Mouse (Mus musculus) hindlimb bud, embryonic 11.5 days (tissue): ENCODE measurements around the gene Faf1.

ENCODE experiments used
- DNase-seq: peaks from one replicate; pipeline ENCODE4 v3.0.0-alpha.2; 2012; ENCODE audit warnings: low read depth, low spot score; ENCODE audit errors: extremely low spot score

The Faf1 gene

DNA sequence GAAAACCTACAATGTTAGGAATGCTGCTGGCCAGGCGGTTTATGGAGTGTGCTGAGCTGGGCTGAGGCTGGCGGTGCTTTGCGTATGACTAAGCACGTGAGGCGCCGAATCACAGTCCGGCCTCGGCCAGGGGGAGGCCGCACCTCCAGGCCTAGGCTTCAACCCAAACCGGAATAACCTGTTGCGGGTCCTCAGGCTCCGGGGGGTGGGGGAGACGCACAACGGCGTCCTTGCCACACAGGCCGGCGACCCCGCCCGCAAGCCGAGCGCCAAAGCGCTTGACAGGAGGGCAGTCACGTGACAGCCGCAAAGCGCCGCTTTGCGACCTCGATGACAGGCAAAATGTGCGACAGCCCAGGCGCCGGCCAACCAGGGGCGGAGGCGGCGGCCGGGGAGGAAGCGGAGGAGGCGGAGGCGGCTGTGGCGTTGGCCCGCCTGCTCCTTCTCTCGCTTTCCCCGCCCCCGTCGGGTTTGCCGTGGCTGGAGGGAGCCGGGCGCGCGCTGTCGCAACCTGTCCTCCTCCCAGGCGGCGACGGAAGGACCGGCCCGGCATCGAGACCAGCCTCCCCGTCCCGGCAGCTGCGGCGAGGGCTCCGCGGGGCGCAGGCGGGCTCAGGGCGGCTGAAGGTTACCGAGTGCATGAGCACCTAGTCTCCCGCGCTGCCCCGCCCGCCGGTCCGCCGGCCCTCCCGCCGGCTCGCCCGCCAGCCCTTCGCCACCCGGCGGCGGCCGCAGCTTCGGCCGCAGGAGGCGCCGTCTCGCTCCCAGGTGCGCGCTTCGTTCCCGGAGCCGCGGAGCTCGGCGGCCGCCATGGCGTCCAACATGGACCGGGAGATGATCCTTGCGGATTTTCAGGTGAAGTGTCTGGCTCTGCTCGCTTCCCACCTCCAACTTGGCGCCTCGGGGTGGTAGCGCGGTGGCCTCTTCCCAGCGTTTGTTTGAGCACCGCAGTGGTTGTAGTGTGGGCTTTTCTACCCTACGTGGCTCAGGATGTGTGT, at the start of gene Faf1:
TSS of gene Faf1 (plus strand) at position 371 of the 998 bp plus-strand sequence.
- no peak for DNase-seq

DNA sequence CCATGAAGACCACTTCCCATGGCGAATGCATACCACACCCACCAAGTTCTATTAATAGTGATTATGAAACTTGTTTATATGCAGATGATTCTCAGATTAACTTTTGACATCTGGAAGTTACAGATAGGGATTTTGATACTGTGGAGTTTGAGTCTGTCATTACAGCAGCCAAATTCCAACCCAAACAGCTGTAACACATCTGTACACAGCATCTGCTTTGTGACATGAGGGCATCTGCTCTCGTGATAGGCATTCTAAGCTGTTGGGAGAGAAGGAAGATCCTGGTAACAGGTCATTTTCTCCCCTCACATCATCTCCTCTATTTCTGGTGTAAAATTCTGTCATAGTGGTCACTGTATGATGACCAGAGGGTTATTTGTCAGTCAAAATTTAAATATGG, 46.2 kb upstream of the Faf1 start:
- no peak for DNase-seq

DNA sequence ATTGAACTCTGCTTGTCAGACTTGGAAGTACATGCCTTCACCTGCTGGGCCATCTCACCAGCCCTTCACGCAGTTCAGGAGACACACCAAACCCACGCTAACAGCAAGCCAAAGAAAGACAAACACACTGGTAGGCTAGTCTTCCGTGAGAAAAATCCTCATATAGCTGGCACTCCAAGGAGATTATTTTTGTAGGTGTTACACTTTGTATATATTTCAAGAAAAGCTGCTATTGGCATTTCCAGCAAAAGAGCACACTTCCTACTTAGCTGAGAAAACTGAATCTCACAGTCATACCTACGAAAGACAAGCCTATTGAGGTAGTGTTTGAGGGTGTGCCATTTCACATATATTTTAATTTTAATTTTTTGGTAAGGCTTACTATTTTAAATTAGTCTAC, 45.4 kb upstream of the Faf1 start:
- DNase-seq: no peak

GRCm38 (mm10) chr4:109634971-109635370, 41.4 kb upstream of the Faf1 start:
- DNase-seq: no peak

DNA sequence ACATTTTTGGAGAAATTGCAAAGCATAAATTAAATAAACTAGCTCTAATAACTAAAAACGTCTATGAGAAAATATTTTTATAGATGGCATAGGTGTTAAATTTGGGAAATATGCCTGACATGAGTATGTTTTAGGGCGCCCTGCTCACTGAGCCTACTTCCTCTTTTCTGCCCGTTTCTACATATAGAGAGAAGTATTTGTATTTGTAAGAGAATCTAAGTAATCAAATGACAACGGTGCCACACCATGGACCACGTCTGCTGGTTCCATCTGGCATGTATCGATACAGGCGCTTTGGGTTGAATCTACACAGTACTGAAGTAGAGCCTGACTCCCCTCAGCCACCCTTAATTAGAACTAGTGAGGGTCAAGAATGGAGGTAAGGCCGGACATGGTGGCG, 37.0 kb upstream of the Faf1 start:
- DNase-seq: no peak

DNA sequence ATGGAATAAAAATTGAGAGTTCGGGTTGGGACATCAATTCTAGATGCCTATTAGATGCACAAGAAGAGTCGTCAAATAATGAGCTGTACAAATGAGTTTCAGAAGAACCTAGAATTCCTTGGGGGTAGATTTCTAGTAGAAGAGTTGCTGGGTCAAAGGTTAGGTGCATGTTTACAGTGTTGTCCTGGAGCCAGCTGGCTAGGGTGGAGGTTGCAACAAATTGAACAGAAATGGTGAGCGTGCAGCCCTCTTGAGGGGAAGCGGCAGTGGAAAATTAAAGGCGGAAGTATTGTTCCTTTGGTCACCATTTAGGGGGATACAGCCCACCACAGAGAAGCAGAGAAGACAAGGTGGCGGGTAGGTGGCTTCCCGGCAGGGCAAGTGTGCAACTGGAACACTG, 36.2 kb upstream of the Faf1 start:
- DNase-seq: no peak

- DNase-seq: no peak
These were observed 34.9 kb upstream of the Faf1 start for GRCm38 (mm10) chr4:109641451-109641850.

DNA sequence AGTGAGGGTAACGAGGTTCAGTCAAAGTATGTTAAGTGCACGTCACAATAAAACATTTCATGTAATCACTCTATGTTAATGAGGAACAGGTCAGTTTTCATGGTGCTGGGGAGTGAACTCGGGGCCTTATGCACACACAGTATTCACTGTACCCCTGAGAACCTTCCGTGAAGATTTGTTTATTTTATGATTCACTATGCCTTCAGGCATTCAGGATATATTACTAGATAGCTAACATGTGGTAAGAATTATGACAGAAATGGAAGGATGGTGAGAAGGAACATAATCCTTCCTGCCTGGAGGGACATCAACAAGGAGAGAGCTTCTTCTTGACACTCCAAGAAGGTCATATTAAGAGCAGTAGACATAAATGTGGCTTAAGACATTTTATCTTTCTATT, 29.1 kb upstream of the Faf1 start:
- DNase-seq: no peak

GRCm38 (mm10) chr4:109649331-109649730, 27.1 kb upstream of the Faf1 start:
- DNase-seq: no peak

DNA sequence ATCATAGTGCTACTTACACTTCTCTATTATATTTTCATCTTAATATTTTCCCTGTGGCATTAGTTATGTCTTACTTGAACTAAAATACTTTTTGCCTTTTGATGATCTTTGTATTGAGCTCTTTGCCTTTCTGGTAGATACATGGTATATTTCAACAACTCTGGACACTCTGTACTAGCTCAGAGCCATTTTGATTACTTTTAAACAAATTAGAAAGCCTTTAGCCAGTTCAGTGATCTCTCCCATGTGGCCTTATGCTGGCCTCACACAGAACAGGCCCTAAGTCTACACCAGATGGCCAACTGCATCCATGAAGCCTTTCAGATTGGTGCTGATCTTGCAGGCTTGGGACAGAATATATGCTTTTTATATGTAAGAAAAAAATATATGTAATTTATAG, 23.1 kb upstream of the Faf1 start:
- DNase-seq: no peak

- DNase-seq: no peak
These were observed 21.7 kb upstream of the Faf1 start for GRCm38 (mm10) chr4:109654701-109655100.

- no peak for DNase-seq
These were observed 20.6 kb upstream of the Faf1 start for GRCm38 (mm10) chr4:109655738-109656137.

DNA sequence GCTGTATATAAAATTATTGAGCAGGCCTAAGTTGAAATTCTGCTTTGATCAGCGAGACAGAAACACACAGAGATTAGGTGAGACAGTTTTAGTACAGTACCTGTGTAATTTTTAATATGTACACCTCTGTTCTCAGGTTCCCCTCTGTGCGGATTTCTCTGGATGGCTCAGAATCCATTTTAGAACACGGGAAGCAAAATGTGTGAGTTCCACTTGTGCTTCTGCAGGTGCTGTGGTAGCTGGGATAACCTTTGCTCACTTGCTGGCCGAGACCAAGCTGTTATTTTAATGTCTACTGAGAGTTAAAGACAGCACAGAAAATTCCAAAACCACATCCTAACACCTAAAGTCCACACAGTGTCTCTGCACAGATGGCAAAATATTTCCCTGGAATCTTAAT, 20.1 kb upstream of the Faf1 start:
- no peak for DNase-seq

- DNase-seq: no peak
These were observed 19.2 kb upstream of the Faf1 start for GRCm38 (mm10) chr4:109657021-109657850.

GRCm38 (mm10) chr4:109657851-109658500, 18.4 kb upstream of the Faf1 start:
- no peak for DNase-seq

DNA sequence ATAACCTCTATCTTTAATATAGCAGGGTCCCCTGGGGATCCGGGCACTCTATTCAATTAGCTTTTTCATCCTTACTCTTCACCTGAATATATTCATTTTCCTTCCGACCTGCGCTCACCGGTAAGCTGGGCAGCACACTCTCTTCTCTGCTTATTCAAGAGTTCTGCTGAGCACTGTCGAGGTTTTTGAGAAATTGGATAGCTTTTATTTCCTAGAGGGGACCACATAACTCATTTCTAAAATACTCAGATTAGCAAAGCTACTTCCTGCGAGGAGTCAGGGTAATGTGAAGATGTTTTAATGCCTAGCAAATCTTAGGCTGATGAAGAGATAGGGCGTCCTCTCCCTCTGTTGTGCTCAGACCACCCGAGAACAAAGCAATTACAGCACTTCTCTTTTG, 17.6 kb upstream of the Faf1 start:
- no peak for DNase-seq

DNA sequence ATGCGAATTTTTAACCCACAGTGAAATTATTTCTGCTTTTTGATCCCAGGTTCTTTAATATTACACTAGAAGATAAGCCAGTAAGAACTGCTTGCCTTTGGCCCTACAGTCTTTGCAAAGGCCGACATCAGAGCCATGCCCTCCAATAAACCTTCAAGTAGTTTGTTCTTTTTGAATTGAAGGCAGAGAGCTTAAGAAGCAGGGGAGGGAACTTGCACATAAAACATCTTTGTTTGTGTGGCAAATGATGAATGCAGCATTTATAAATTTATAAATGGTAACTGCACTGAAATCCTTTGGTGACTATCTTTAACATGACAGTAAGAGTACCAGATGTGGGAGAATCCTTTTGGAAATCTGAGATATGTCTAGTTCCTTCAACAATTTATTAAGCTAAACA, 16.8 kb upstream of the Faf1 start:
- no peak for DNase-seq

DNA sequence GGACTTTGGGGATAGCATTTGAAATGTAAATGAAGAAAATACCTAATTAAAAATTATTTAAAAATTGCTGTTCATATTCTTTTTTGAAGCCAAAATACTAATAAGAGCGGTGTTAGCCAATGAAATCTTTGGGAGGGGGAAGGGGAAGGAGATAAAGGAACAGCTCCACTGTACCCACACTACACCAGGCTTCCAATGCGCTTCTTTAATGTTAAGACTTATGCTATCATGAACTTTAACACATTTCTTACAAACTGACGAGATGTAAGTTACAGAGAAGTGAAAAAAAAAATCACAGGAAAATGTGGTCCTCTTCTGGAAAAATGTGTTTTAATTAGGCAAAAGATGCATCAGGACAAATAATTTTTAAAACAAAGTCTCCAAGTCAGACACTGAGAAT, 15.8 kb upstream of the Faf1 start:
- no peak for DNase-seq

- no peak for DNase-seq
These were observed 15.2 kb upstream of the Faf1 start for GRCm38 (mm10) chr4:109661183-109661582.

- DNase-seq: no peak
These were observed 14.1 kb upstream of the Faf1 start for GRCm38 (mm10) chr4:109662271-109662670.

GRCm38 (mm10) chr4:109664091-109664490, 12.3 kb upstream of the Faf1 start:
- DNase-seq: no peak
